Mouse (Mus musculus): ENCODE measurements around the gene Celsr1.

GRCm38 (mm10) chr15:85966032-85966431 lies 67.5 kb downstream of the Celsr1 start:
- no peak for TF ChIP-seq CTCF (IDR thresholded peaks at IDR 0.05; ENCODE audit: low read depth, low read length)
- no peak for TF ChIP-seq GATA1 (IDR thresholded peaks at IDR 0.05; ENCODE audit: borderline replicate concordance, low read length)
- no peak for TF ChIP-seq POLR2AphosphoS5 (IDR thresholded peaks at IDR 0.05; ENCODE audit: insufficient replicate concordance, low read depth, low read length)
